16 mouse cellular contexts compared by ENCODE assay signal in genomic region chr7:34689028-34689427, GRCm38 (mm10). TPM values are rescaled to one million over a fixed set of nuclear protein-coding genes. Genes with fewer than 3 reads are reported as not detected.
DNase-seq lines count a peak whose midpoint lies in the region; ATAC-seq and TF ChIP-seq lines count a peak whose summit lies in the region.
"Had no signal": no experiment of that assay in that cellular context is flagged by ENCODE, and none has a peak within 500 bp of the region (broad histone marks: within the 10 kb centered on the region; RNA-seq: fewer than 3 reads in every experiment).

No protein-coding gene starts in this region.

- no peak overlapping the region for H3K4me2 ChIP-seq in hindbrain, embryonic 12.5 days (replicated peaks)
- no peak overlapping the region for H3K4me2 ChIP-seq in hindbrain, embryonic 16.5 days (ENCODE audit: low read length)
- no peak overlapping the region for H3K4me2 ChIP-seq in lung, postnatal 0 days (replicated peaks; ENCODE audit: low read depth, low read length)
- no peak overlapping the region for H3K4me2 ChIP-seq in stomach, embryonic 15.5 days
- H3K4me2 ChIP-seq: embryonic facial prominence, embryonic 12.5 days; heart, embryonic 11.5 days had no signal

- ATAC-seq in hindbrain, embryonic 12.5 days (ENCODE audit: low FRiP score): no peak
- ATAC-seq in hindbrain, embryonic 16.5 days: no peak
- 0 out of 2 replicates have a peak, but pooled peaks have one; percentile 31 for ATAC-seq in lung, postnatal 0 days
- ATAC-seq in stomach, embryonic 15.5 days (ENCODE audit: insufficient read depth, low FRiP score, low read depth): peak; percentile 71

- WGBS in hindbrain, embryonic 12.5 days: 31% methylated on average over 6 of the region's 6 CpGs
- WGBS in hindbrain, embryonic 16.5 days: 21% methylated on average over 6 of the region's 6 CpGs
- WGBS in lung, postnatal 0 days: 7% methylated on average over 6 of the region's 6 CpGs
- WGBS in stomach, embryonic 15.5 days: 9% methylated on average over 6 of the region's 6 CpGs

- TF ChIP-seq CTCF in lung, postnatal 0 days (IDR thresholded peaks at IDR 0.05): no peak

- peaks cover 66% of the 10 kb centered on the region for H3K4me1 ChIP-seq in hindbrain, embryonic 12.5 days
- H3K4me1 ChIP-seq in hindbrain, embryonic 16.5 days (ENCODE audit: control insufficient read depth, insufficient read depth, low read depth, low read length): peaks cover 12% of the 10 kb centered on the region
- no peaks in the 10 kb centered on the region for H3K4me1 ChIP-seq in lung, postnatal 0 days (ENCODE audit: insufficient read depth, low read depth, low read length)
- 0 out of 2 replicates have a peak, but pooled peaks cover 6% of the 10 kb centered on the region for H3K4me1 ChIP-seq in stomach, embryonic 15.5 days

- no peak for TF ChIP-seq EP300 in lung, postnatal 0 days (IDR thresholded peaks at IDR 0.05)

- no peak overlapping the region for H3K9ac ChIP-seq in hindbrain, embryonic 12.5 days
- H3K9ac ChIP-seq in hindbrain, embryonic 16.5 days (ENCODE audit: low read depth, low read length): no peak overlapping the region
- no peak overlapping the region for H3K9ac ChIP-seq in lung, postnatal 0 days (replicated peaks; ENCODE audit: low read depth)
- no peak overlapping the region for H3K9ac ChIP-seq in stomach, embryonic 15.5 days
- H3K9ac ChIP-seq: embryonic facial prominence, embryonic 12.5 days; liver, embryonic 14.5 days had no signal

- H3K27me3 ChIP-seq in hindbrain, embryonic 12.5 days: peaks cover 7% of the 10 kb centered on the region; the same call in 1 of the 2 replicates
- no peaks in the 10 kb centered on the region for H3K27me3 ChIP-seq in hindbrain, embryonic 16.5 days (replicated peaks; ENCODE audit: control insufficient read depth, insufficient read depth, low read length)
- 0 out of 2 replicates have a peak, but pooled peaks cover 3% of the 10 kb centered on the region for H3K27me3 ChIP-seq in lung, postnatal 0 days (replicated peaks; ENCODE audit: insufficient read depth, low read length)
- no peaks in the 10 kb centered on the region for H3K27me3 ChIP-seq in stomach, embryonic 15.5 days (replicated peaks)
- H3K27me3 ChIP-seq: embryonic facial prominence, embryonic 12.5 days had no signal

- no peak overlapping the region for H3K4me3 ChIP-seq in hindbrain, embryonic 12.5 days
- no peak overlapping the region for H3K4me3 ChIP-seq in hindbrain, embryonic 16.5 days (ENCODE audit: low read length)
- no peak overlapping the region for H3K4me3 ChIP-seq in lung, postnatal 0 days (ENCODE audit: low read depth, low read length)
- no peak overlapping the region for H3K4me3 ChIP-seq in stomach, embryonic 15.5 days (replicated peaks)
- H3K4me3 ChIP-seq: embryonic facial prominence, embryonic 12.5 days had no signal

- DNase-seq in lung, postnatal 0 days (ENCODE audit: low spot score): peak; percentile 36
- DNase-seq in lung, postnatal 36 days: no peak
- DNase-seq in NIH3T3 (ENCODE audit: low read depth): peak; percentile 21
- no peak for DNase-seq in urinary bladder, postnatal 36 days (ENCODE audit: low spot score in 2 of 2)
- DNase-seq: adrenal gland, adult 2 months; cerebellum, adult 18-20 months; gastrocnemius, postnatal 36 days; kidney, adult 18-20 months; kidney, postnatal 36 days; right cerebral cortex, postnatal 4 days had no signal

- H3K9me3 ChIP-seq in hindbrain, embryonic 12.5 days (replicated peaks): no peaks in the 10 kb centered on the region
- no peaks in the 10 kb centered on the region for H3K9me3 ChIP-seq in hindbrain, embryonic 16.5 days (ENCODE audit: control insufficient read depth, low read length)
- no peaks in the 10 kb centered on the region for H3K9me3 ChIP-seq in lung, postnatal 0 days (ENCODE audit: low read length)
- no peaks in the 10 kb centered on the region for H3K9me3 ChIP-seq in stomach, embryonic 15.5 days
- H3K9me3 ChIP-seq: embryonic facial prominence, embryonic 12.5 days had no signal

- H3K36me3 ChIP-seq in hindbrain, embryonic 12.5 days: no peaks in the 10 kb centered on the region
- H3K36me3 ChIP-seq in hindbrain, embryonic 16.5 days (ENCODE audit: control insufficient read depth, insufficient read depth, low read length): no peaks in the 10 kb centered on the region
- no peaks in the 10 kb centered on the region for H3K36me3 ChIP-seq in lung, postnatal 0 days (ENCODE audit: insufficient read depth, low read length)
- H3K36me3 ChIP-seq in stomach, embryonic 15.5 days: no peaks in the 10 kb centered on the region
- H3K36me3 ChIP-seq: embryonic facial prominence, embryonic 12.5 days had no signal

- peak overlapping the region; percentile 35; the same call in 1 of the 2 replicates for H3K27ac ChIP-seq in hindbrain, embryonic 12.5 days
- H3K27ac ChIP-seq in hindbrain, embryonic 16.5 days (ENCODE audit: low read depth, low read length): no peak overlapping the region
- H3K27ac ChIP-seq in lung, postnatal 0 days (ENCODE audit: low read length): no peak overlapping the region
- H3K27ac ChIP-seq in stomach, embryonic 15.5 days: no peak overlapping the region
- H3K27ac ChIP-seq: embryonic facial prominence, embryonic 12.5 days; liver, embryonic 14.5 days had no signal

RNA-seq across cellular contexts. Expression of gene Kctd15, which starts 32.5 kb away (rescaled TPM):
- 36.9 and 42.1 TPM in 2 replicates for polyA plus RNA-seq in hindbrain, embryonic 12.5 days (2016; fragmentation: Nextera tagmentation; extraction: Ambion mirVana)
- polyA plus RNA-seq in hindbrain, embryonic 16.5 days (2015; fragmentation: Nextera tagmentation; extraction: Ambion mirVana): 18.0 and 21.6 TPM in 2 replicates
- 5.9 and 7.4 TPM in 2 replicates for polyA plus RNA-seq in lung, postnatal 0 days (2015; fragmentation: Nextera tagmentation; extraction: Ambion mirVana)
- polyA plus RNA-seq in stomach, embryonic 15.5 days (2015; fragmentation: Nextera tagmentation; extraction: Ambion mirVana): 19.2 and 20.3 TPM in 2 replicates

Comparison
In these comparisons a context has a peak if more than half of its experiments do, and no peak if none do; other contexts are left out.
1. DNase-seq: peak in lung, postnatal 0 days (single experiment) and NIH3T3 (single experiment); none in lung, postnatal 36 days (single experiment) and urinary bladder, postnatal 36 days (0 of 2).
2. ATAC-seq: peak in lung, postnatal 0 days (single experiment) and stomach, embryonic 15.5 days (single experiment); none in hindbrain, embryonic 12.5 days (single experiment) and hindbrain, embryonic 16.5 days (single experiment).